Mouse (Mus musculus): ENCODE measurements around the gene Snrnp27. TPM values are rescaled to one million over a fixed set of nuclear protein-coding genes. Genes with fewer than 3 reads are reported as not detected.
A peak's percentile ranks its signal among the peaks of the same experiment; 100 is the strongest.

Gene Snrnp27
- polyA plus RNA-seq, 1 experiment from 2014 or later: 152 TPM

DNA sequence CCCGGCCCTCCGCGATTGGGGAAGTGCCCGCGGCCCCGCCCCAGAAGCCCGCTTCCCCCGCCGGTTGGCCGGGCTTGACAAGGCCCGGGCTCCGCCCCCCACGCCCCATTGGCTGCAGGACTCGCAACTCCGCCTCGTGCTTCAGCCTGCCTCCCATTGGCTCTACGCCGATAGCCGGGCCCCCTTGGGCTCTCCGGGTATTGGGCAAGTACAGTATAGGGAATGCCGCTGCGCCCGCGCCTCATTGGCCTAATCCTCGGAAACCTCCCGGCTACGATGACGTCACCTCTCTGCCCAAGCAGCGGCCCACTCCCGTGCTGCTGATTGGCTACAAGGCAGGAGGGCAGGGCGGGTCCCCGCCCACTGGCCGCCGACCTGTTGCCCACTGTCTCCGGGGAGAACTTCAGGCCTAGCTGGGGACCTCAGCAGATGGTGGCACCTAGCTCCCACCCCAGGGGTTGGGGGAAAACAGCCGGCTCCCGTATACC is 15.0 kb downstream of the Snrnp27 start:
- no peaks in the 10 kb centered on the region for H3K27me3 ChIP-seq (ENCODE audit: control insufficient read depth, insufficient read depth, low read length)
- no peaks in the 10 kb centered on the region for H3K9me3 ChIP-seq (ENCODE audit: control insufficient read depth, low read length)
- under 1% methylated on average over 29 of the region's 37 CpGs for WGBS
- ATAC-seq (ENCODE audit: insufficient number of reproducible peaks, low FRiP score, low TSS enrichment, low read depth) (peak; percentile 100), DNase-seq (ENCODE audit: low spot score) (peak; percentile 100)
- no peak overlapping the region; the same call in 1 of the 2 replicates for H3K9ac ChIP-seq (ENCODE audit: low read length)
- H3K27ac ChIP-seq (replicated peaks; ENCODE audit: low read depth, low read length): no peak overlapping the region
- H3K4me1 ChIP-seq (ENCODE audit: control insufficient read depth, insufficient read depth, low read length): 0 out of 2 replicates have a peak, but pooled peaks cover 2% of the 10 kb centered on the region
- H3K4me3 ChIP-seq (ENCODE audit: low read depth, low read length): peak overlapping the region; percentile 87
- peaks cover 2% of the 10 kb centered on the region; the same call in 1 of the 2 replicates for H3K36me3 ChIP-seq (ENCODE audit: control insufficient read depth, insufficient read depth, low read length)
- H3K4me2 ChIP-seq (ENCODE audit: low read depth, severe bottlenecking): peak overlapping the region; percentile 68

GRCm38 (mm10) chr6:86668580-86669239 is 15.6 kb downstream of the Snrnp27 start, which contains the start of gene Mxd1:
Mxd1 (minus strand) TSS chr6:86669161.
- no peak within 1 kb of the TSS; the same call in 1 of the 2 replicates for H3K27ac ChIP-seq (replicated peaks; ENCODE audit: low read depth, low read length)
- no peaks in the 10 kb centered on the region for H3K9me3 ChIP-seq (ENCODE audit: control insufficient read depth, low read length)
- peak within 1 kb of the TSS; percentile 87 for H3K4me3 ChIP-seq (ENCODE audit: low read depth, low read length)
- DNase-seq (ENCODE audit: low spot score) (no peak), ATAC-seq (ENCODE audit: insufficient number of reproducible peaks, low FRiP score, low TSS enrichment, low read depth) (no peak)
- peak within 1 kb of the TSS; percentile 95 for H3K4me2 ChIP-seq (ENCODE audit: low read depth, severe bottlenecking)
- H3K27me3 ChIP-seq (ENCODE audit: control insufficient read depth, insufficient read depth, low read length): no peaks in the 10 kb centered on the region
- H3K4me1 ChIP-seq (ENCODE audit: control insufficient read depth, insufficient read depth, low read length): 0 out of 2 replicates have a peak, but pooled peaks cover 2% of the 10 kb centered on the region
- H3K36me3 ChIP-seq (ENCODE audit: control insufficient read depth, insufficient read depth, low read length): peaks cover 2% of the 10 kb centered on the region; the same call in 1 of the 2 replicates
- WGBS: under 1% methylated on average over 68 of the region's 76 CpGs
- H3K9ac ChIP-seq (ENCODE audit: low read length): peak within 1 kb of the TSS; percentile 76

- Histone ChIP-seq H3K27me3 (ENCODE audit: control insufficient read depth, insufficient read depth, low read length) (no peaks in the 10 kb centered on the region), H3K4me2 (ENCODE audit: low read depth, severe bottlenecking) (no peak overlapping the region), H3K4me3 (ENCODE audit: low read depth, low read length) (no peak overlapping the region), H3K4me1 (ENCODE audit: control insufficient read depth, insufficient read depth, low read length) (0 out of 2 replicates have a peak, but pooled peaks cover 2% of the 10 kb centered on the region), H3K27ac (replicated peaks; ENCODE audit: low read depth, low read length) (no peak overlapping the region), H3K36me3 (ENCODE audit: control insufficient read depth, insufficient read depth, low read length) (0 out of 2 replicates have a peak, but pooled peaks cover 2% of the 10 kb centered on the region), H3K9ac (ENCODE audit: low read length) (no peak overlapping the region), H3K9me3 (ENCODE audit: control insufficient read depth, low read length) (no peaks in the 10 kb centered on the region)
- ATAC-seq (ENCODE audit: insufficient number of reproducible peaks, low FRiP score, low TSS enrichment, low read depth) (no peak), DNase-seq (ENCODE audit: low spot score) (no peak)
- 90% methylated on average over 10 of the region's 10 CpGs for WGBS
Observed at GRCm38 (mm10) chr6:86667061-86667460, 17.3 kb downstream of the Snrnp27 start.

GRCm38 (mm10) chr6:86665560-86666307 is 18.6 kb downstream of the Snrnp27 start:
- Histone ChIP-seq H3K4me1 (ENCODE audit: control insufficient read depth, insufficient read depth, low read length) (0 out of 2 replicates have a peak, but pooled peaks cover 2% of the 10 kb centered on the region), H3K27ac (replicated peaks; ENCODE audit: low read depth, low read length) (no peak overlapping the region), H3K36me3 (ENCODE audit: control insufficient read depth, insufficient read depth, low read length) (0 out of 2 replicates have a peak, but pooled peaks cover 2% of the 10 kb centered on the region), H3K27me3 (ENCODE audit: control insufficient read depth, insufficient read depth, low read length) (no peaks in the 10 kb centered on the region), H3K9ac (ENCODE audit: low read length) (no peak overlapping the region), H3K9me3 (ENCODE audit: control insufficient read depth, low read length) (no peaks in the 10 kb centered on the region), H3K4me2 (ENCODE audit: low read depth, severe bottlenecking) (no peak overlapping the region), H3K4me3 (ENCODE audit: low read depth, low read length) (no peak overlapping the region)
- DNase-seq (ENCODE audit: low spot score) (no peak), ATAC-seq (ENCODE audit: insufficient number of reproducible peaks, low FRiP score, low TSS enrichment, low read depth) (no peak)
- 42% methylated on average over 17 of the region's 17 CpGs for WGBS

GRCm38 (mm10) chr6:86665076-86665475 is 19.2 kb downstream of the Snrnp27 start:
- no peak overlapping the region for H3K27ac ChIP-seq (replicated peaks; ENCODE audit: low read depth, low read length)
- ATAC-seq (ENCODE audit: insufficient number of reproducible peaks, low FRiP score, low TSS enrichment, low read depth) (no peak), DNase-seq (ENCODE audit: low spot score) (no peak)
- H3K4me3 ChIP-seq (ENCODE audit: low read depth, low read length): no peak overlapping the region
- H3K36me3 ChIP-seq (ENCODE audit: control insufficient read depth, insufficient read depth, low read length): 0 out of 2 replicates have a peak, but pooled peaks cover 2% of the 10 kb centered on the region
- H3K9ac ChIP-seq (ENCODE audit: low read length): no peak overlapping the region
- WGBS: 70% methylated on average over 5 of the region's 5 CpGs
- no peak overlapping the region for H3K4me2 ChIP-seq (ENCODE audit: low read depth, severe bottlenecking)
- 0 out of 2 replicates have a peak, but pooled peaks cover 2% of the 10 kb centered on the region for H3K4me1 ChIP-seq (ENCODE audit: control insufficient read depth, insufficient read depth, low read length)
- H3K9me3 ChIP-seq (ENCODE audit: control insufficient read depth, low read length): no peaks in the 10 kb centered on the region
- H3K27me3 ChIP-seq (ENCODE audit: control insufficient read depth, insufficient read depth, low read length): no peaks in the 10 kb centered on the region

- Histone ChIP-seq H3K4me2 (ENCODE audit: low read depth, severe bottlenecking) (peak overlapping the region; percentile 1; the same call in 1 of the 2 replicates), H3K27ac (replicated peaks; ENCODE audit: low read depth, low read length) (no peak overlapping the region), H3K36me3 (ENCODE audit: control insufficient read depth, insufficient read depth, low read length) (peaks cover 2% of the 10 kb centered on the region; the same call in 1 of the 2 replicates), H3K9ac (ENCODE audit: low read length) (no peak overlapping the region), H3K27me3 (ENCODE audit: control insufficient read depth, insufficient read depth, low read length) (no peaks in the 10 kb centered on the region), H3K9me3 (ENCODE audit: control insufficient read depth, low read length) (no peaks in the 10 kb centered on the region), H3K4me3 (ENCODE audit: low read depth, low read length) (no peak overlapping the region), H3K4me1 (ENCODE audit: control insufficient read depth, insufficient read depth, low read length) (0 out of 2 replicates have a peak, but pooled peaks cover 3% of the 10 kb centered on the region)
- ATAC-seq (ENCODE audit: insufficient number of reproducible peaks, low FRiP score, low TSS enrichment, low read depth) (no peak), DNase-seq (ENCODE audit: low spot score) (no peak)
- 74% methylated on average over 9 of the region's 9 CpGs for WGBS
Observed at GRCm38 (mm10) chr6:86660161-86660877, 24.0 kb downstream of the Snrnp27 start.

DNA sequence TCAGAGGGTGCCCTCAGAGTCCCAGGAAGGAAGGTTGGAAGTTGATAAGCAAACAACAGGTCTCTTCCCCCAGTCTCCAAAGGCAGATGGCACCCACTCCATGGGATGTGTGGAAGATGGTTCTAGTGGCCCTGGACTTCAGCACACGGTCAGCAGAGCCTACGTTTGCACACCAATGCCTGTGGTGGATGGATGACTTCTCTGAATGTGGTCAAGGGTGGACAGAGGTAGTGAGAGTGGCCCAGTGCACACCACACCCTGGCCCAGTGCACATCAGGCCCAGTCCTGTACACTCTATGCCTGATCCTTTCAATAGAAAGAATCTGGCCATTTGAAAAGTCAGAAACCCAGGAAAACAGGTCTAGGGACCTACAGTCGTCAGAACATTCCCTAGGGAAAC is 25.8 kb downstream of the Snrnp27 start:
- no peak overlapping the region for H3K4me3 ChIP-seq (ENCODE audit: low read depth, low read length)
- H3K9ac ChIP-seq (ENCODE audit: low read length): no peak overlapping the region
- H3K27ac ChIP-seq (replicated peaks; ENCODE audit: low read depth, low read length): no peak overlapping the region
- H3K27me3 ChIP-seq (ENCODE audit: control insufficient read depth, insufficient read depth, low read length): no peaks in the 10 kb centered on the region
- WGBS: 93% methylated on average over 3 of the region's 3 CpGs
- ATAC-seq (ENCODE audit: insufficient number of reproducible peaks, low FRiP score, low TSS enrichment, low read depth) (no peak), DNase-seq (ENCODE audit: low spot score) (no peak)
- H3K4me1 ChIP-seq (ENCODE audit: control insufficient read depth, insufficient read depth, low read length): 0 out of 2 replicates have a peak, but pooled peaks cover 5% of the 10 kb centered on the region
- H3K9me3 ChIP-seq (ENCODE audit: control insufficient read depth, low read length): no peaks in the 10 kb centered on the region
- H3K4me2 ChIP-seq (ENCODE audit: low read depth, severe bottlenecking): no peak overlapping the region
- H3K36me3 ChIP-seq (ENCODE audit: control insufficient read depth, insufficient read depth, low read length): peaks cover 2% of the 10 kb centered on the region; the same call in 1 of the 2 replicates
